ENCODE assay signal across 20 mouse cellular contexts in genomic region chr10:70137652-70138051, GRCm38 (mm10). TPM values are rescaled to one million over a fixed set of nuclear protein-coding genes. Genes with fewer than 3 reads are reported as not detected.
A peak's percentile ranks its signal among the peaks of the same experiment; 100 is the strongest.
DNase-seq lines count a peak whose midpoint lies in the region; ATAC-seq and TF ChIP-seq lines count a peak whose summit lies in the region.
"Had no signal": no experiment of that assay in that cellular context is flagged by ENCODE, and none has a peak within 500 bp of the region (broad histone marks: within the 10 kb centered on the region; RNA-seq: fewer than 3 reads in every experiment).

No protein-coding gene starts in this region.

- no peak overlapping the region for H3K4me2 ChIP-seq in kidney, postnatal 0 days (ENCODE audit: low read length)
- no peak overlapping the region for H3K4me2 ChIP-seq in midbrain, postnatal 0 days (ENCODE audit: low read depth, low read length, poor library complexity, severe bottlenecking)
- no peak overlapping the region for H3K4me2 ChIP-seq in midbrain, embryonic 13.5 days (replicated peaks)
- peak overlapping the region; percentile 27 for H3K4me2 ChIP-seq in liver, embryonic 14.5 days (ENCODE audit: low read depth)
- H3K4me2 ChIP-seq: embryonic facial prominence, embryonic 15.5 days; heart, embryonic 15.5 days; limb, embryonic 12.5 days; lung, embryonic 15.5 days had no signal

- TF ChIP-seq EP300 in liver, embryonic 14.5 days (IDR thresholded peaks at IDR 0.05; ENCODE audit: low read depth) = no peak

- H3K27me3 ChIP-seq in kidney, postnatal 0 days (ENCODE audit: insufficient read depth, low read length) = no peaks in the 10 kb centered on the region
- no peaks in the 10 kb centered on the region for H3K27me3 ChIP-seq in midbrain, postnatal 0 days (ENCODE audit: insufficient read depth, low read length)
- no peaks in the 10 kb centered on the region for H3K27me3 ChIP-seq in midbrain, embryonic 13.5 days
- no peaks in the 10 kb centered on the region for H3K27me3 ChIP-seq in liver, embryonic 14.5 days (ENCODE audit: control insufficient read depth, insufficient read depth, low read length)
- H3K27me3 ChIP-seq: embryonic facial prominence, embryonic 15.5 days; heart, embryonic 15.5 days; limb, embryonic 12.5 days; lung, embryonic 15.5 days had no signal

- H3K27ac ChIP-seq in kidney, postnatal 0 days = no peak overlapping the region
- no peak overlapping the region for H3K27ac ChIP-seq in midbrain, postnatal 0 days (ENCODE audit: low read depth, low read length)
- no peak overlapping the region for H3K27ac ChIP-seq in midbrain, embryonic 13.5 days
- H3K27ac ChIP-seq in liver, embryonic 14.5 days = no peak overlapping the region
- H3K27ac ChIP-seq: embryonic facial prominence, embryonic 15.5 days; heart, embryonic 15.5 days; limb, embryonic 12.5 days; lung, embryonic 15.5 days; macrophage had no signal

- H3K36me3 ChIP-seq in kidney, postnatal 0 days (ENCODE audit: insufficient read depth, low read length) = peaks cover 2% of the 10 kb centered on the region; the same call in 1 of the 2 replicates
- H3K36me3 ChIP-seq in midbrain, postnatal 0 days (ENCODE audit: insufficient read depth, low read length) = peaks cover 2% of the 10 kb centered on the region; the same call in 1 of the 2 replicates
- peaks cover 4% of the 10 kb centered on the region; the same call in 1 of the 2 replicates for H3K36me3 ChIP-seq in midbrain, embryonic 13.5 days
- H3K36me3 ChIP-seq in liver, embryonic 14.5 days (replicated peaks; ENCODE audit: control insufficient read depth, insufficient read depth, low read depth) = no peaks in the 10 kb centered on the region

- H3K9me3 ChIP-seq in kidney, postnatal 0 days (replicated peaks; ENCODE audit: low read length) = no peaks in the 10 kb centered on the region
- no peaks in the 10 kb centered on the region for H3K9me3 ChIP-seq in midbrain, postnatal 0 days (ENCODE audit: low read length)
- H3K9me3 ChIP-seq in midbrain, embryonic 13.5 days = no peaks in the 10 kb centered on the region
- no peaks in the 10 kb centered on the region for H3K9me3 ChIP-seq in liver, embryonic 14.5 days (ENCODE audit: control insufficient read depth, low read length)
- H3K9me3 ChIP-seq: embryonic facial prominence, embryonic 15.5 days; heart, embryonic 15.5 days; limb, embryonic 12.5 days; lung, embryonic 15.5 days had no signal

- H3K4me3 ChIP-seq in kidney, postnatal 0 days (replicated peaks; ENCODE audit: low read depth, low read length) = no peak overlapping the region
- H3K4me3 ChIP-seq in midbrain, postnatal 0 days (ENCODE audit: low read depth, low read length) = no peak overlapping the region
- no peak overlapping the region for H3K4me3 ChIP-seq in midbrain, embryonic 13.5 days (replicated peaks)
- no peak overlapping the region for H3K4me3 ChIP-seq in liver, embryonic 14.5 days (ENCODE audit: insufficient read depth in 1 of 2, low read depth in 2 of 2, low read length in 2 of 2)
- H3K4me3 ChIP-seq: embryonic facial prominence, embryonic 15.5 days; heart, embryonic 15.5 days; limb, embryonic 12.5 days; lung, embryonic 15.5 days had no signal

- H3K4me1 ChIP-seq in kidney, postnatal 0 days (replicated peaks; ENCODE audit: insufficient read depth, low read length) = no peaks in the 10 kb centered on the region
- H3K4me1 ChIP-seq in midbrain, postnatal 0 days (ENCODE audit: insufficient read depth, low read length) = peaks cover 6% of the 10 kb centered on the region; the same call in 1 of the 2 replicates
- peaks cover 26% of the 10 kb centered on the region for H3K4me1 ChIP-seq in midbrain, embryonic 13.5 days (replicated peaks)
- peaks cover 46 to 54% of the 10 kb centered on the region in 2 experiments for H3K4me1 ChIP-seq in liver, embryonic 14.5 days (replicated peaks; ENCODE audit: control insufficient read depth in 2 of 2, insufficient read depth in 2 of 2, low read length in 1 of 2)

- DNase-seq in kidney, postnatal 0 days (ENCODE audit: low spot score) = no peak
- DNase-seq in kidney, adult 11 months = no peak
- DNase-seq in midbrain, postnatal 0 days (ENCODE audit: low spot score) = no peak
- DNase-seq in liver, embryonic 14.5 days (ENCODE audit: low read depth in 3 of 3, low spot score in 3 of 3) = no peak
- DNase-seq in right cerebral cortex, postnatal 4 days = no peak
- DNase-seq: adrenal gland, postnatal 25 days; cerebellum, adult 11 months; cerebellum, postnatal 10 days; embryo, embryonic 11 days; heart, adult 11 months; kidney, adult 8-10 months; layer of hippocampus, adult 9-11 months; right cerebral cortex, postnatal 25 days had no signal

- peak; percentile 28; the same call in 1 of the 2 replicates for TF ChIP-seq CTCF in kidney, postnatal 0 days (IDR thresholded peaks at IDR 0.05; ENCODE audit: low read depth)
- TF ChIP-seq CTCF in midbrain, postnatal 0 days (IDR thresholded peaks at IDR 0.05) = peak; percentile 64
- TF ChIP-seq CTCF in liver, embryonic 14.5 days (IDR thresholded peaks at IDR 0.05; ENCODE audit: low read depth) = no peak

- no peak overlapping the region for H3K9ac ChIP-seq in kidney, postnatal 0 days (ENCODE audit: low read depth, low read length)
- H3K9ac ChIP-seq in midbrain, postnatal 0 days (replicated peaks; ENCODE audit: low read length, poor library complexity, severe bottlenecking) = no peak overlapping the region
- no peak overlapping the region for H3K9ac ChIP-seq in midbrain, embryonic 13.5 days (replicated peaks)
- H3K9ac ChIP-seq in liver, embryonic 14.5 days (replicated peaks) = no peak overlapping the region
- H3K9ac ChIP-seq: embryonic facial prominence, embryonic 15.5 days; heart, embryonic 15.5 days; limb, embryonic 12.5 days; lung, embryonic 15.5 days had no signal

- no peak for ATAC-seq in kidney, postnatal 0 days (replicated peaks; ENCODE audit: low FRiP score, low read depth)
- no peak for ATAC-seq in midbrain, postnatal 0 days (ENCODE audit: low FRiP score)
- ATAC-seq in midbrain, embryonic 13.5 days = no peak
- ATAC-seq in liver, embryonic 14.5 days (ENCODE audit: insufficient read depth) = no peak
- ATAC-seq in frontal cortex, adult (ENCODE audit: low TSS enrichment) = no peak

- WGBS in kidney, postnatal 0 days = 81% methylated on average over 7 of the region's 7 CpGs
- WGBS in midbrain, postnatal 0 days = 76% methylated on average over 7 of the region's 7 CpGs
- WGBS in midbrain, embryonic 13.5 days = 89% methylated on average over 7 of the region's 7 CpGs
- WGBS in liver, embryonic 14.5 days (ENCODE audit: insufficient replicate concordance) = 78% methylated on average over 7 of the region's 7 CpGs

RNA-seq across cellular contexts. Expression of gene Ccdc6, which starts 40.7 kb away (rescaled TPM):
- polyA plus RNA-seq in kidney, postnatal 0 days (2015; fragmentation: Nextera tagmentation; extraction: Ambion mirVana) = 16.6 and 18.5 TPM in 2 replicates
- total RNA-seq in midbrain, postnatal 0 days (2014; rRNA removed) = 43.7 and 45.5 TPM in 2 replicates
- 26.6 and 28.0 TPM in 2 replicates for polyA plus RNA-seq in midbrain, postnatal 0 days (2015; fragmentation: Nextera tagmentation; extraction: Ambion mirVana)
- 21.1 and 21.7 TPM in 2 replicates for polyA plus RNA-seq in midbrain, embryonic 13.5 days (2015; fragmentation: Nextera tagmentation; extraction: Ambion mirVana)
- polyA plus RNA-seq in liver, embryonic 14.5 days (2012; rRNA removed) = 6.7 and 8.3 TPM in 2 replicates
- polyA plus RNA-seq in liver, embryonic 14.5 days (2014; fragmentation: Nextera tagmentation; extraction: Ambion mirVana) = 9.5 and 10.7 TPM in 2 replicates
